Mouse (Mus musculus) olfactory bulb, adult 2 months (tissue): ENCODE data around the gene Vwa7.
"Not testable (repeated sequence)": the region's sequence is repeated elsewhere in the genome, so short reads cannot be mapped to it uniquely, and the experiment has no call there.

ENCODE experiments used
- CTCF ChIP-seq: fragments of 200-500 bp; IDR thresholded peaks from 2 replicates; pipeline ENCODE4 v1.5.1; 2012; ENCODE audit warnings: low read depth, mild to moderate bottlenecking, low read length, moderate library complexity; ENCODE audit not compliant: insufficient read depth
- POLR2A ChIP-seq: fragments of 200-500 bp; IDR thresholded peaks from 2 replicates; pipeline ENCODE4 v1.6.1; 2012; ENCODE audit warnings: mild to moderate bottlenecking, low read depth, low read length, moderate library complexity; ENCODE audit not compliant: insufficient read depth

- not testable (repeated sequence) for TF ChIP-seq POLR2A, CTCF
Measured at GRCm38 (mm10) chr17:35033703-35034102, 17.3 kb downstream of the Vwa7 start.
